Comparison of ENCODE assay signal across 9 mouse cellular contexts in genomic region chr5:128522667-128523066, GRCm38 (mm10).
A peak's percentile ranks its signal among the peaks of the same experiment; 100 is the strongest.
DNase-seq lines count a peak whose midpoint lies in the region; ATAC-seq lines count a peak whose summit lies in the region.
"Had no signal": no experiment of that assay in that cellular context is flagged by ENCODE, and none has a peak within 500 bp of the region (broad histone marks: within the 10 kb centered on the region; RNA-seq: fewer than 3 reads in every experiment).

No protein-coding gene starts in this region.

- H3K27me3 ChIP-seq in liver, embryonic 12.5 days (replicated peaks): 0 out of 2 replicates have a peak, but pooled peaks cover 7% of the 10 kb centered on the region
- H3K27me3 ChIP-seq in kidney, embryonic 14.5 days (ENCODE audit: control insufficient read depth, insufficient read depth, low read length): peaks cover 7% of the 10 kb centered on the region; the same call in 1 of the 2 replicates
- H3K27me3 ChIP-seq in midbrain, embryonic 13.5 days: peaks cover 20% of the 10 kb centered on the region

- no peak for ATAC-seq in liver, embryonic 12.5 days
- peak; percentile 41 for ATAC-seq in kidney, embryonic 14.5 days (ENCODE audit: low FRiP score, low TSS enrichment)
- peak; percentile 35; the same call in 1 of the 2 replicates for ATAC-seq in midbrain, embryonic 13.5 days
- no peak for ATAC-seq in frontal cortex, adult (ENCODE audit: low TSS enrichment)

- peak; percentile 38 to 58 for DNase-seq in cerebellum, postnatal 25 days
- DNase-seq in cerebellum, adult 11-12 months: no peak
- peak; percentile 49 for DNase-seq in liver
- peak; percentile 56 for DNase-seq in adrenal gland, postnatal 10 days

- H3K27ac ChIP-seq in liver, embryonic 12.5 days: no peak overlapping the region
- H3K27ac ChIP-seq in kidney, embryonic 14.5 days (ENCODE audit: low read depth, low read length): no peak overlapping the region
- no peak overlapping the region for H3K27ac ChIP-seq in midbrain, embryonic 13.5 days
- H3K27ac ChIP-seq: midbrain, embryonic 12.5 days had no signal

- H3K36me3 ChIP-seq in liver, embryonic 12.5 days: no peaks in the 10 kb centered on the region
- H3K36me3 ChIP-seq in kidney, embryonic 14.5 days (ENCODE audit: control insufficient read depth, insufficient read depth, low read length): no peaks in the 10 kb centered on the region
- H3K36me3 ChIP-seq in midbrain, embryonic 13.5 days: no peaks in the 10 kb centered on the region
- H3K36me3 ChIP-seq: midbrain, embryonic 12.5 days had no signal

- no peaks in the 10 kb centered on the region for H3K4me1 ChIP-seq in liver, embryonic 12.5 days
- H3K4me1 ChIP-seq in kidney, embryonic 14.5 days (ENCODE audit: control insufficient read depth, insufficient read depth, low read length): no peaks in the 10 kb centered on the region
- H3K4me1 ChIP-seq in midbrain, embryonic 13.5 days (replicated peaks): peaks cover 28% of the 10 kb centered on the region

- no peak overlapping the region for H3K4me2 ChIP-seq in liver, embryonic 12.5 days
- H3K4me2 ChIP-seq in kidney, embryonic 14.5 days (replicated peaks; ENCODE audit: low read depth, low read length): no peak overlapping the region
- H3K4me2 ChIP-seq in midbrain, embryonic 13.5 days (replicated peaks): no peak overlapping the region
- H3K4me2 ChIP-seq: midbrain, embryonic 12.5 days had no signal

- 36% methylated on average over 5 of the region's 5 CpGs for WGBS in liver, embryonic 12.5 days (ENCODE audit: insufficient replicate concordance)
- WGBS in kidney, embryonic 14.5 days: 40% methylated on average over 5 of the region's 5 CpGs
- WGBS in midbrain, embryonic 13.5 days: 37% methylated on average over 5 of the region's 5 CpGs

- H3K4me3 ChIP-seq in liver, embryonic 12.5 days: no peak overlapping the region
- no peak overlapping the region for H3K4me3 ChIP-seq in kidney, embryonic 14.5 days (ENCODE audit: low read length)
- no peak overlapping the region for H3K4me3 ChIP-seq in midbrain, embryonic 13.5 days (replicated peaks)
- H3K4me3 ChIP-seq: midbrain, embryonic 12.5 days had no signal

- no peaks in the 10 kb centered on the region for H3K9me3 ChIP-seq in liver, embryonic 12.5 days (replicated peaks)
- H3K9me3 ChIP-seq in kidney, embryonic 14.5 days (ENCODE audit: control insufficient read depth, low read length): no peaks in the 10 kb centered on the region
- H3K9me3 ChIP-seq in midbrain, embryonic 13.5 days: no peaks in the 10 kb centered on the region
- H3K9me3 ChIP-seq: midbrain, embryonic 12.5 days had no signal

- H3K9ac ChIP-seq in liver, embryonic 12.5 days: no peak overlapping the region
- no peak overlapping the region for H3K9ac ChIP-seq in kidney, embryonic 14.5 days (ENCODE audit: low read depth, low read length)
- H3K9ac ChIP-seq in midbrain, embryonic 13.5 days (replicated peaks): no peak overlapping the region
- H3K9ac ChIP-seq: midbrain, embryonic 12.5 days had no signal

Comparison
In these comparisons a context has a peak if more than half of its experiments do, and no peak if none do; other contexts are left out.
1. ATAC-seq: peak in kidney, embryonic 14.5 days (single experiment) and midbrain, embryonic 13.5 days (single experiment); none in liver, embryonic 12.5 days (single experiment) and frontal cortex, adult (single experiment).